Mouse (Mus musculus) thymus, postnatal 10 days (tissue): ENCODE results near the gene Per3.

Experiments used
- DNase-seq, 2 experiments: peaks; one replicate each; pipeline ENCODE4 v3.0.0; 2021; ENCODE audit warnings: low spot score in 2 of 2

Gene Per3

DNA sequence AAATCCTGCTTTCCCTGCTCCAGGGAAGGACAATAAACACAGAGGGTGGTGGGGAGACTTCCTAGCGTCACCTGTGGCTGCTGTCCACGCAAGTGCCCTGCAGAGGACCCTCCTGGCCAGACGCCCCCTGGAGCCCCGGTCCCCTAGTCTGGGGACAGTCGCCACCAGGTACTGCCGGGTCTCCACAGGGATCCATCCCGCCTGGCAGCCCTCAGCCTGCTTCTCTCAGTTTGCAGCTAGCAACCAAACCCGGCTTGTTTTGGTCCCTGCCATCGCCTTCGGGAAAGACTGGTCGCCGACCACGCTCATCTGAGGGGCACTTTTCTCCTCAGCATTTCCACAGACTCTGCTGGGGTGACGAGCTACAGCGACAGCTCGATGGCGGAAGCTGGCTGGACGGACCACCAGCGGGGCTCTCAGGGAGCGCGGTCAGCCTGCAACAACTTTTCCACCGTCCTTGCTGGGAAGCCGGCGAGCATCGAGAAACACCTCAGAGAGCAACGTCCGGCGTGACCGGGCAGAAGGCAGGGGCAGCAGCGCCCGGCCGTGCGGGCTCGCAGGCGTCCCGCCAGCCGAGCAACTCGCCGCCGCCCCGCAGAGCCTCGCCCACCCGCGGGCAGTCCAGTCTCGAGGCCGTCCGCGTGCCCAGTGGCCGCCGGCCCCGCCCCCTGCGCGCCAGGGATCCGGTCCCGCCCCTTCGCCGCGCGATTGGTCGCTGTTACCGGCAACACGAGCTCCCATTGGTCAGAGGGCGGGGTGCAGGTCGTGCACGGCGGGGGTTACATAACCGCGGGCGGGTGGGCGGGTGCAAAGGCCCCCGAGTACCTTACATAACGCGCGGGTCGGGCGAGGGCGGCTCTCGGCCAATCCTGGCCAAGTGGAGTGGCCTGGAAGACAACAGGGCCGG lies at the start of gene Per3:
Gene Per3, minus strand, starts transcription at position 629 of the 907 bp plus-strand sequence.
- DNase-seq: peak; percentile 84 to 89

DNA sequence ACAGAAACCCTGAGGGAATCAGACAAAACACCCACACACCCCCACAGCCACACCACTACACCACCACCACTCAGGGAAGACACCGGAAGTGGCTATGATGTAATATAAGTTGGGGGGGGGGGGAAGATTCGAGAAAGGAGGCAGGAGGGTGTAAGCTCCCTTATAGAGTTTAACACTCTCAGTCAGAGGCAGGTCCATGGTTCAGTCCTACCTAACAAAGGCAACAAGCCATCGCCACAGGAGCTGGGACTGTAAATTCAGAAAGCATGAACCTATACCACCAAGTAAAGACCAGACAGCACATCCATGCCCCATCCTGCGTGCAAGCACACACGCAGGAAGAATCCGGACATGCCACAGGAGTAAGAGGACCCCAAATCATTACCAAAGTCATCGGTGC lies 44.8 kb upstream of the Per3 start, which contains the start of gene Gm13090:
Gene Gm13090, plus strand, starts transcription at position 301 of the 400 bp plus-strand sequence.
- no peak for DNase-seq

DNA sequence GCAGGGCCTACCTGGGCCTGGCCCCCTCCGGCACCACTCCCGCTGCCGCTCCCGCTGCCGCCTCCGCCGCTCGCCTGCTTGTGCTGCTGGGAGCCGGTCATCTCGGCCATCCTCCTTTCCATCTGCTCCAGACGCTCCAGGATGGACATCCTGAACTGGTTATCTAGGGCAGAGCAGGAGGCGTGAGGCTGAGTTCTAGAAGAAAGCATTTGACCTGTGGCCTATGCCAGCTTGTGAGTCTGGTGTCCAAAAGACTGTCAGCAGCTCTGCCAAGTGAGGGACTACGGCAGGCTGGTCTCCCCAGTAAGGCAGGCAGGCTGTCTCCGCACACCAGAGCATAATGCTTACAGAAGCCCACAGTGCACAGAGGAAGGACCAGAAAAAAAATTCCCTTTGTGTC lies 44.4 kb upstream of the Per3 start:
- DNase-seq: no peak

DNA sequence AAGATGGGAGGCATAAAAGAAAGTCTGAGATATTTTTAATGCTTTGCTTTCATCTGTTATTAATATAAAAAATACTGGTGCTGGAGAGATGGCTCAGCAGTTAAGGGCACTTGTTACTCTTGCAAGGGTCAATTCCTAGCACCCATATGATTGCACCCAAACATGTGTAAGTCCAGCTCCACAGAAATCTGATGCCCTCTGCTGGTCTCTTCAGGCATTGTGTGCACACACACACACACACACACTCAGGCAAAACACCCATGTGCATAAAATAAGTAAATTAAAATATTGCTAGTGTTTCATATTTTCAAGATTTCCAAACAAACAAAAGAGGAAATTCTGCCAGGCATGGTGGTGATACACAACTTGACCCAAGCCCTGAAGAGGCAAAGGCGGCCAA lies 42.9 kb upstream of the Per3 start:
- no peak for DNase-seq

DNA sequence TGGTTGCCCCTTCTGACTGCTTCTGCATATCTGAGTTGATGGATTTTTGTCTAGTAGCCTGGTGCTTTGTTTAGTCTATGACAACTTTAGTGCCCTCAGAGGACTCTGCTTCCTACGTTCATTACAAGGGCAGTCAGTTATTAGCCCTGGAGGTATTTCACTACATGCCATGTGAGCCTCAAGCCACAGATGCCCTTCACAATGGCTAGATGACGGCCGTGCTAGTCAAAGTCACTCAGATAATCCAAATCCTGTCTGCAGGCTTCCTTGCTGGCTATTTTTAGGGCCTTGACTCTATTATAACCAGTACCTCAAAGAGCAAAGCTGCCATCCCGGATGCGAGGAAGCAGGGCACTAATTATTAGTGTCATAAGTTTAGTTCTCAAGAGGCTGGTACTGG lies 38.6 kb upstream of the Per3 start:
- DNase-seq: no peak

DNA sequence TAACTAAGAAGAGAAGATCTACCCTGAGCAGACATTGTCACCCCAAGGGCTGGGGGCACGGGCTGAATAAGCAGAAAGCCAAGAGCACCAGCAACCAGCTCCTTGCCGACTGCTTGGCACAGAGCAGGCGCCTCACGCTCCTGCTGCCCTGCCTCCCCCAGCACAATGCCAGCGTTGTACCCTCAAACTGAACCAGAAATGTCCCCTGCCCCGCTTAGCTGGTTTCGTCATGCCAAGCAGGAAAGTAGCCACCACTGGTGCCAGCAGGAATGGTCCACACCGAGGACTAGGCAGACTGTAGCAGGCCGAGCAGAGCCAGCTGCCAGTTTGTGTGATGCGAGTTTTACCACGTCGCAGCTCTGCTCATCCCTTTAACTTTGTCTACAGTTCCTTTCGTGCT lies 37.5 kb upstream of the Per3 start:
- no peak for DNase-seq

DNA sequence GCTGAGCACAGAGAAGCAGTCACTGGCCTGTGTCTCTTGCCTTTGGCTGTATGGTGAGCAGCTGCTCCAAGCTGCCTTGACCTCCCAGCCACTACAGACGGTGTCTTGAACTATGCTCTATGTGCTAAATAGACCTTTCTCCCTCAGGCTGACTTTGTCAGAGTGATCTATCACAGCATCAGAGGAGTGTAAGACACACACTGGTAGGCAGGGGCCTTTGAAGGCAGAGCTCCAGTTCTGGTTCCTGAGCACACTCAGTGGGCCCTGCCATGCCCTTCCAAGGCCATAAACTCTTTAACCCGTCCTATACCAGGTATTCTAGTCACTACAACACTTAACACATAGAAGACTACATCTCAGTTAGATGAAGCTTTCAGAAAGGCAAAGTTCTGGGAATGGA lies 36.9 kb upstream of the Per3 start:
- DNase-seq: no peak

DNA sequence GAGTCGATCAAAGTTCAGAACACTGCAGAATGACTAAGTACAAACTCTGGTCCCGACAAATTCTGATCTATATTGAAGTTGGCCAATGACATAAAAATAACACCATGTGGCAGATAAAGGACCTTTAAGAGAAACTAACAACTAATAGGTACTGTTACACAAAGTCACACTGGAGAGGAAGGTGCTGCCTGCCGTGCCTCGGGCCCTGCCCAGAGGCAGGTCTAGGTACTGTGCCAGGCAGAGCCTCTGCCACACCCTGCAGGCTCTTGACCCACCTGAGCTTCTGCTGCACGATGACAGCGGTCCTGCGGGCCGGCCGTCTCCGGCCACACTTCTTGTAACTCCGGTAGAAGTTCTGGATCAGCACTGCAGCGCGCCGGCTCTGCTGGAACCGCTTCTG lies 30.4 kb upstream of the Per3 start:
- DNase-seq: no peak

DNA sequence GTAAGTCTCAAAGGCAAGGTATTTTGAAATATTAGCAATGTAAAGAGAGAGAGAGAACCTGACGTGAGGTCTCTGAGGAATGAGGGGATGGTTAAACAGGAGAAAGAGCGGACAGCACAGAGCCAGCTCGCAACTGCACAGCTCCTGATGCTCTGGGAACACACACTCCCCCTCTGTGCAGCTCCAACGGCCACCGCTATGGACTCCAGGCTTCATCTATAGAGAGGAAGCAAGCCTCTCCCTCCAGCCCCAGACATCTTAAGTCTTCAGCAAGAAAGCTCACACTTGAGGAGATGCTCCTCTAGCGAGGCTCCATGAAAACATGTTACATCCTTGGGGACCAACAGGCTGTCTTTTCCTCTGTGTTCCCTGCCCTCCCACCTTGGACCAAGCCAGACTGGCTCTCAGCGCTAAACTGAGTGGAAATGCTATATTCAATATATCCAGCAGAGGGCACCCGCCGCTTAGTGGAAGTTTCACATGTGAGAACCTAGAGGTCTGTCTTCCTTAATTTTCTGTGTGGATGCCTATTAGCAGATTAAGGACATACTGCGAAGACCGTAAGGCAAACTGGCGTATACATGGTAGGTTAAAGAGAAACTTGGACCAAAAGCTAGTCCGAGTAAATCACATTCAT lies 28.8 kb upstream of the Per3 start:
- DNase-seq: peak; percentile 16 to 68

DNA sequence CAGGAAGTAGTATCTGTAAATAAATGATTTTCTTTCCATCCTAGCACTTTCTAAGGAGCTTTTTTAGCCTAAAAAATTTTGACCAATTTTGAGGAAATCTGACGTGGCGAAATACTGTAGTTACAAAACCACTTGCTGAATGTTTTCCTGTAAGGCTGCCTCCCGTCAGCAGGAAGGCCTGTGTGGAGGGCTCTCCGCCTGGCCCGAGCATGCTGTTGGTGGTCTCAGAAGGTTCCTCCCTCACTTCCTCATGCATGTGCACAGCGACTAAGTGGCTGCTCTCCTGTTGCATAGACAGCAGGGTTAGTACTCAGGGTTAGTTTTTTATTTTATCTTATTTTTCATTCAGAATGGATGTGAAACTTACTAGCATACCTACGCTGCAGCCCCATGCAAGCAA lies 26.5 kb upstream of the Per3 start:
- DNase-seq: no peak

DNA sequence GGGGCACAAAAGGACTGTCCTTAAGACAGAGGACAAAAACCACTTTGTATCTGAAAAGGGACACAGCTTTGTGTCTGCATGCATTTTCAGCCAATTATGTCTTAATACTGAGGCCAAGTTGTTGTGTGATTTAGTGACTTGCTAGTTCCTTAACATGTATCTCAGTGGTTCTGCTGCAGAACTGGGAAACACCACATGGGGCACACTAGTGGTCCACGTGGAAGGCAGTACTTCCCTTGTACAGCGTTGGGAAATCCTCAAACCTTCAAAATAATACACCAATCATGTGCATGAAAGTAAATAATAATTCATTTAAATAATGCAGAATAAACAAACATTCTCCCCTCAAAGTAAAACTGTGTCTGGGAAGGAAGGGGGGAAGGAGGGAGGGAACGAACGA lies 24.3 kb upstream of the Per3 start:
- DNase-seq: no peak

DNA sequence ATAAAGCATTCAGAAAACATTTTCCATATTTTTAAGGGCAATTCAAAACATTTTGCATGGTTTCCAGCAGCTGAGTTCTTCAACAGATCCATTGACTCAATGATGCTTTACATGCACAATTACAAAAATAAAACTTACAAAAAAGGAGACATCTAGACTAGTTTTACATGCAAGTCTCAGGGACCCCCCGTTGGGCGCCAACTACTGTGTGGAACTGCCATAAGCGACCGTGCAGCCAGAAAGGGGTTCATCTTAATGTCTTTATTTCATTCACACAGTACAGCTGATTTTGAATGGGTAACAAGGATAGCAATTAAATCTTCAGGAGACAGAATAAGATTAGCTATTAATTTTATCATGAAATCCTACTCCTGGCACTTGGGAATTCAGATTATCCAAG lies 15.1 kb upstream of the Per3 start:
- DNase-seq: no peak

DNA sequence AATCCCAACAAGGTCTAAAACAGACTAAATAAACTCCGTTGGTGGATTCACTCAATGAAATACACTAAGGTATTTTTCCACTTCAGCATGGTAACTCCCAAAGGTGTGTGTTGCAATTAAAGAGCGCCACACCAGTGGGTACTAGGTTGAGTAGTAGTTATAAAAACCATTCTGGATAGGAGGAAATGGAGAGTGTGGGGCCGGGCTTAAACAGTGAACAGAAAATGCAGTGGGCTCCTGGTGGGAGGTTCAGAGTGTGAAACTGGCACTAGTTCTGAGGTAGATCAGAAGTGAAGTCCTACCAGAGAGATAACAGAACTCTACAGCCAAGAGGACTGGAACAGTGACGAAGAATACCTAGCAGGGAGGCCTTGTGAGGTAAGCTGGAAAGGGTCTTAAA lies 14.2 kb upstream of the Per3 start:
- DNase-seq: no peak

DNA sequence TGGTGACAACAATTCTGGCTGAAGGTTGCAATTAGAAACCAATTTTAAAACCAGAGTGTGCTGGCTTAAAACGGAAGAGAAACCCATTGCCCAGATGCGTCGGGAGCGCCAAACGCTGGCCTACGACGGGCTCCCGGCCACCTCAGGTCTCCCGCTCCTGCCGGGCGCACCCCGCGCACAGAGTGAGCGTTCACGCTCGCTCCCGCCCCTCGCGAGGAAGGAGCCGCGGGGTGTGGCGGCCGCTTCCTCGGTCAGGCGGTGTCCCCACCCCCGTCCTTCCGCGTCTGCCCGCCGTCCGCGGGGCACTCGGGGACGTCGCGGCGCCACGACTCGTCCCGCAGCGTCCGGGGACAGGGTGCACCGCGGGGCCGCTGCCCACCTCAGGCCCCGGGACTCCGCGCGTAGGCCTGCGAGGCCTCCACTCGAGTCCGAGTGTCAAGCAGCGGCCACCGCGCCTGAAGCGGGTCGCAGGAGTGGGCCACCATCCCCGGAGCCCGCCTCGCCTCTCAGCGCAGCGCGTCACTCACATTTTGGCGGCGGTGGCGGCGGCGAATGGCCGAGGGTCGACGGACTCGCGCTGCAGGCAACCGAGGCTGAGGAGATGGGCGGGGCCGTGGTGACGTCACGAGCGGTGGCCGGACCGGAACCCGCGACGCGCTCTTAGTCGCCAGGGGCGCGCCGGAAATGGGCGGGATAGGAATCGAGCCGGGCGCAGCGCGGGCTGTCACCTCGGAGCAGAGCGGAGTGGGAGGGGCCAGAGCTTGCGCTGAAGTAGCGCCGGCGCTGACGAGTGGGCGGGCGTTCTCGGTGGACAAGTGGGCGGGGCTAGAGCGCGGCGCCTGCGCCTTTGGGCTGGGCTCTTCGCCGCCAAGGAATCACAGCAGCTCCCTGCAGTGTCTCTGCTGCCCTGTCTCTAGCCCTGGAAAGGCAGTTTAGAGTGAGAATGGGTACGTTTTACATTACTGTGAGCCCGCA lies 13.2 kb upstream of the Per3 start, which contains the start of gene Vamp3:
Gene Vamp3, minus strand, starts transcription at position 617 of the 975 bp plus-strand sequence.
- DNase-seq: peak; percentile 96 to 99

DNA sequence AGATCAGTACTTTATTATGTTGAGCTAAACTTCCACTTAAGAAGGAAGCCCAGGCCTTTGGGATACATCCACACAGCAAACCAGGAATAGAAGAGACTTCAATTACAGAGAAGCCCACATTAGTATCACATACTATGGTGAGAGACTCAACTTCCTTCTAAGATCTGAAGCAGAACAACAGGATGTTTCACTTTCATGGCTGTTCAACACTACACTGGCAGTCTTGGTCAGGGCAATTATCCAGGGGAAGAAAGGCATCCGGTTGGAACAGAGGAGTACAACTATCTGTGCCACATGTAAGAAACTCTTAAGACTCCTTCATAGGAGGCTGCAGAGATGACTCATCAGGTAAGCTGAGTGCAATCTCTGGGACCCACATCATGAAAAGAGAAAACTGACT lies 6.7 kb upstream of the Per3 start:
- DNase-seq: no peak

DNA sequence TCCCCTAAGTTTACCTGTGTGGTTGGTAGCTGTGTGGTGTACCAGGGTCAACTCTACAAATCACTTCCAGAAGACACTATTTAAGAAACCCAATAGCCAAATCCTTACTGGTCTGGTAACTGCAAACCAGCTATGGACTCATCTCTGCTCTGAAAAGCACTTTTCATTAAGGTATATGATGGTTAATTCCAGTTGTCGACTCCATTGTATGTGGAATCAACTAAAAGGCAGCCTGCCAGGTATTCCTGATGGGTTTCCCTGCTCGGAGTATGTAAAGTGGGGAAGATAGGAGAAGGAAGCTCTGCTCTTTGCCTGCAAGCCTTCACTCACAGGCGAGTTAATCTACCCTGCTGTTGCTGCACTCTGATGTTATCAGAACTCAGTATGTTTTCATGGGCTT lies 2.1 kb upstream of the Per3 start:
- no peak for DNase-seq

DNA sequence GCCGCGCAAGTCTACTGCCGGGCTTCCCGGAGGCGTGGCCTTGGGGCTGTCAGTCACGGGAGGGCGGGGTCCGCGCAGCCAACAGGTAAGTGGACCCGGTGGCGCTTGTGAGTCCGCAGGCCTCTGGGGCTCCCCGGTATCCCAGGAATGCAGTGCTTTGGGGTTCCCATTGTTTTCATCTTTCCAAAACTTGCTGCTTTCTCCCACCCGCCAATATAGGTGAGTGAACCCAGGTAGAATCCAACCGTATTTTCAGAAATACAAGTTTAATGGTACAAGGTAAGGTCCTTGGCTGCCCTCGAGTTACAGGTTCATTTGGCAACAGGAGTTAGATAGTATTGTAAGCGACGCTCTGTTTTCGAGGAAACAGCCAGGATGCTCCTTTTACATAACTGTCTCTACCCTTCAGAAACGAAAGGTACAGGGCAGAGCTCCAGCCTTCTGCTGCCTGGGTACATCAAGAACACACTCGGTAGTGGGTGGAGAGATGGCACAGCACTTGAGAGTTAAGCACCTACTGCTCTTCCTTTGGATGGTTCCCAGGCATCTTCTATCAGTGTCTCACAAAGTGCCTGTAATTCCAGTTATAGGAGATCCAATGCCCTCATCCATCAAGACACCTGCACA lies 592 bp upstream of the Per3 start:
- no peak for DNase-seq

DNA sequence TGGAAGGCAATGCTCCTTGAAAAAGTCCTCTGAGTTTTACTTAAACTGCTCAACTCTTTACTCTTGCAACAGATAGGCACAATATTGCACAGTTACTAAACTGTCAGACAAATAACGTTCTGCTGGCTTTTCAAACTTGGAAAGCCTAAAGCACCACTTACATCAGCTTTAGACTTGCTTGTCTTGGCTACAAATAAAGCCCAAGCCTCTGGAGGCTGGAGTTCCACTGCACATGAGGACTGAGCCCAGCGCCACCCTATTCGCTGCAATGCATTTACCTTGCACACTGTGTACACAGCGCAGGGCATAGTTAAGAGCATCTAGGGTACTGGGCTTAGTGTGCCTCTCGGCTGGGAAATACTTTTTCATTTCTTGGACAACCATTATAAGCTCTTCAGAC lies 1.2 kb downstream of the Per3 start:
- DNase-seq: no peak

DNA sequence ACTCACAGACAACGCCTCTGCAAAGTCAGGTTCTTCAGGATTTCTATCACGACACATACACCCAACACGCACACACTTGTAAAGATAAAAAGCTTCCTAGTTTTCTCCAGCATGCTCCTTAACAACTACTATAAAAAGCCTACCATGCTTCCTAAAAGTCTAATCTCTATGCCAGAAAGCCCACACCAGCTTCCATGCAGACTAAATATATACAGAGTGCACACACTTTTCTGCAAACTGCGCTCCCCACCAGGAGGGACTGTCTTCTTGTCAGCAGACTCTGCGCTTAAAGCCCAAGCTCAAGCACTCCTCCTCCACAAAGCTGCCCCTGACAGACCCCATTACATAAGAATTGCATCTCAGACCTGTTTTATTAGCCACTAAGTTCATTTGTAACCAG lies 3.0 kb downstream of the Per3 start:
- no peak for DNase-seq

DNA sequence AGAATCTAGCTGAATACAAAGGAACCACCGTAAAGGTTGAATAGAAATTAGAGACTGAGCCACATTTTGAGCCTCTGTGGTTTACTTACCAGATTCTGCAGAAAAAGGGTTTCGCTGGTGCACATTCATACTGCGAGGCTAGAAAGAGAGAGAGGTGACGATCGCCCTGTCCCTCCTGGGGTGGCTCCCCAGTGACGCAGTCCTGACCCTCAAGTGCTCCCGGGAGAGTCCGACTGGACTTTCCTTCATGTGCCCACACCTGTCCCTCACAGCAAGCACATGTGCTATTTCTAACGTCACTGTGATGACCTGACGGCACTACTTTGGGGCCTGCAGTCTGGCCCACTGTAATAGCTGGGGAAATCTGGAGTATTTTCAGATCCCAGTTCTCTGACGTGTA lies 6.7 kb downstream of the Per3 start:
- no peak for DNase-seq

DNA sequence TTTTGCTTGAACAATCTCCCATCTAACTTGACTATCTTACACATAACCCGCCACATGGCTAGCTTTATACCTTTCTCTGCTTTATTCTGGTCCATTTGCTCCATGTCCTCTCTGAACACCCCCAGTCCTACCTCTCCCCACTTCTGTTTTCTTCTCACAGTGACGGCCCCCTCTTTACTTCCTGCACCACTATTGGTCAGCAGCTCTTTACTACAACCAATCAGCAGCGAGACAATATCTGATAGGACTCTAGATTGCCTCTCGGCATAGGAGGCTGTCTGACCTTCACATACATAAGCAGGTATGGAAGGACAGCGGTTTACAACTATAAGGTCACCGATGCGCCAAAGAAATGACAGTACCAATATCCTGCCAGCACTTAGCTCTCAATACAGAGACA lies 7.9 kb downstream of the Per3 start:
- DNase-seq: no peak

DNA sequence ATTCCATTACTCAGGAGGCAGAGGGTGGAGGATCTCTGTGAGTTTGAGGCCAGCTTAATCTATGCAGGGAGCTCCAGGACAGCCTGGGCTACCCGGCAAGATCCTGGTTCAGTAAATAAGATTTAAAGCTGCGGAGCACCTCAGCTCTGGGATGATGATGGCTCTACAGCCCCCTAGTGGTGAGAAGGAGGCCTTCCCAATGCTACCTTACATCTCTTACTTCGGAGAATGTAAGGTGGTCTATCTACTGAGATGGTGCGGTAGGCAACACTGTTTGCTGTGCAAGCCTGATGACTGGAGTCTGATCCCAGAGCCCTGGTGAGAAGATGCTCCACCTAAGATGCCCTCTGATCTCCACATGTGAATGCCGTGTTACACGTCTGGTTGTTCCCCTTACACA lies 17.5 kb downstream of the Per3 start:
- peak in 1 of 2 experiments; percentile 42 for DNase-seq
